Mouse (Mus musculus): Measurements from ENCODE around the gene Fam76a. TPM values are rescaled to one million over a fixed set of nuclear protein-coding genes. Genes with fewer than 3 reads are reported as not detected.

Fam76a gene
- total and polyA plus RNA-seq, 3 experiments, result 10.3 to 11.5 (median 10.8) TPM

DNA sequence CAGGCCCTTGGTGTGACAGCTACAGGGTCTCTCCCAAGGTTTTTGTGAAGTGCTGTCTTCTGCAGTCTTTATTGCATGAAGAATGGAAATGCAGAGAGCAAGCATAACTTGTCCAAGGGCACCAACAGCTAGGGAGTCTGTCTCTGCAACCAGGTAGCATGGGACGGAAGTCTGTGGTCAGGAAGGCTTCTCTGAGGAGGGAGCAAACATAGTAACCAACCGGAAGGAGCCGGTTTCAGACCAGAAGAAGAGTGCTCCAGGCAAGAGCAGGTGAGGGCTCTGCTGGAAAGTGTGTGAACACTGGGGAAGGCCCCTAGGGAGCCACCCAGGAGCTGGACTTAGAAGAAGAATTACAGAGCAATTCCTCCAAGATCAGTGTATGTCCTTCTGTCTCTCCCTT is 49.7 kb upstream of the Fam76a start:
- TF ChIP-seq IRF4 (IDR thresholded peaks at IDR 0.05; ENCODE audit: low read depth, low read length) (0 out of 2 replicates have a peak, but pooled peaks have one; percentile 10), RAD21 (IDR thresholded peaks at IDR 0.05; ENCODE audit: low read depth, low read length) (no peak; the same call in 1 of the 2 replicates), NRF1 (IDR thresholded peaks at IDR 0.05; ENCODE audit: low read depth, low read length) (no peak), MAX (IDR thresholded peaks at IDR 0.05; ENCODE audit: low read length) (no peak; the same call in 1 of the 2 replicates), CTCF (conservative IDR thresholded peaks at IDR 0.05 in 1 of 2, IDR thresholded peaks at IDR 0.05 in 1 of 2; ENCODE audit: low read depth in 2 of 2, low read length in 2 of 2) (no peak), TBP (conservative IDR thresholded peaks at IDR 0.05; ENCODE audit: low read depth, low read length) (no peak), MXI1 (IDR thresholded peaks at IDR 0.05; ENCODE audit: low read depth, low read length) (peak; percentile 37; the same call in 1 of the 2 replicates), CHD2 (IDR thresholded peaks at IDR 0.05; ENCODE audit: low read length) (no peak), BHLHE40 (IDR thresholded peaks at IDR 0.05; ENCODE audit: low read depth, low read length) (peak; percentile 48; the same call in 1 of the 2 replicates), ZMIZ1 (IDR thresholded peaks at IDR 0.05; ENCODE audit: low read depth, low read length) (no peak), CHD1 (IDR thresholded peaks at IDR 0.05; ENCODE audit: low read depth, low read length) (no peak), ELF1 (IDR thresholded peaks at IDR 0.05; ENCODE audit: low read depth, low read length) (peak; percentile 31; the same call in 1 of the 2 replicates), MEF2A (IDR thresholded peaks at IDR 0.05; ENCODE audit: borderline replicate concordance, low read depth, low read length) (peak; percentile 28; the same call in 1 of the 2 replicates), EP300 (IDR thresholded peaks at IDR 0.05; ENCODE audit: low read length) (peak; percentile 60)

DNA sequence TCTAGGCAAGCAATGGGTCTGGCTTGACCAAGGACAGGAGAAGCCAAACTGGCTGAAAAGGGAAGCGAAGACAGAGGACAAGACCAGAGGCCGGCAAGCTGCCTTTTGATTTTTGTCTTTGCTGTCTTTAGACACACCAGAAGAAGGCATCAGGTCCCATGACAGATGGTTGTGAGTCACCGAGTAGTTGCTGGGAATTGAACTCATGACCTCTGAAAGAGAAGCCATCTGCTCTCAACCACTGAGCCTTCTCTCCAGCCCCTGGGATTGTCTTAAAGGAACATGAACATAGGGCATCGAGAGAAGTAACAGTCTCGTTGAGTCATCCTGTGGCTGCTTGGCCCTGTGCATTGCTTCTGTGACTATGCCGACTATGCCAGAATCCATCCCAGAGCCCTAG is 49.2 kb upstream of the Fam76a start:
- in situ Hi-C loops (cut with MboI; ENCODE audit: low pct_ligation_motif_present, low pct_unique_long_range_greater_than_20kb, low sequenced_read_pairs), result no loop called here
- Histone ChIP-seq H3K27me3 (replicated peaks) (no peaks in the 10 kb centered on the region), H3K36me3 (replicated peaks in 1 of 2; ENCODE audit: control insufficient read depth in 1 of 2, insufficient read depth in 1 of 2, low read length in 1 of 2) (no peaks in the 10 kb centered on the region), H3K27ac (ENCODE audit: insufficient read depth, low read depth) (no peak overlapping the region), H3K4me1 (ENCODE audit: control insufficient read depth in 1 of 2, insufficient read depth in 2 of 2) (peaks cover 22 to 58% of the 10 kb centered on the region in 2 experiments), H3K79me2 (replicated peaks; ENCODE audit: control insufficient read depth, extremely low read depth, insufficient read depth, poor library complexity, severe bottlenecking) (no peaks in the 10 kb centered on the region), H3K4me3 (replicated peaks in 1 of 3; ENCODE audit: low read depth in 2 of 3, low read length in 2 of 3, poor library complexity in 1 of 3) (no peak overlapping the region), H3K9me3 (replicated peaks; ENCODE audit: low read length) (no peaks in the 10 kb centered on the region), H3K9ac (ENCODE audit: insufficient read depth, low read depth) (no peak overlapping the region), H3K4me2 (ENCODE audit: insufficient read depth, low read depth, poor library complexity, severe bottlenecking) (no peak overlapping the region)
- dilution Hi-C loops (cut with MboI; ENCODE audit: extremely low pct_ligation_motif_present, extremely low pct_unique_long_range_greater_than_20kb, low sequenced_read_pairs), result no loop called here
- TF ChIP-seq JUND (conservative IDR thresholded peaks at IDR 0.05; ENCODE audit: low read depth, low read length) (no peak), IRF4 (IDR thresholded peaks at IDR 0.05; ENCODE audit: low read depth, low read length) (0 out of 2 replicates have a peak, but pooled peaks have one; percentile 5), JUN (IDR thresholded peaks at IDR 0.05; ENCODE audit: insufficient read depth, low read depth, low read length) (no peak)
- no peak for DNase-seq (ENCODE audit: extremely low read depth)

More for the DNA sequence above, 49.7 kb upstream of the Fam76a start:
- no peak overlapping the region for H3K9ac ChIP-seq (ENCODE audit: insufficient read depth, low read depth)
- DNase-seq (ENCODE audit: extremely low read depth), result peak; percentile 38
- no peaks in the 10 kb centered on the region for H3K9me3 ChIP-seq (replicated peaks; ENCODE audit: low read length)
- no peaks in the 10 kb centered on the region for H3K36me3 ChIP-seq (replicated peaks in 1 of 2; ENCODE audit: control insufficient read depth in 1 of 2, insufficient read depth in 1 of 2, low read length in 1 of 2)
- H3K4me2 ChIP-seq (ENCODE audit: insufficient read depth, low read depth, poor library complexity, severe bottlenecking), result no peak overlapping the region
- no peak overlapping the region for H3K4me3 ChIP-seq (replicated peaks in 1 of 3; ENCODE audit: low read depth in 2 of 3, low read length in 2 of 3, poor library complexity in 1 of 3)
- no peaks in the 10 kb centered on the region for H3K79me2 ChIP-seq (replicated peaks; ENCODE audit: control insufficient read depth, extremely low read depth, insufficient read depth, poor library complexity, severe bottlenecking)
- dilution Hi-C loops (cut with MboI; ENCODE audit: extremely low pct_ligation_motif_present, extremely low pct_unique_long_range_greater_than_20kb, low sequenced_read_pairs), result no loop called here
- in situ Hi-C loops (cut with MboI; ENCODE audit: low pct_ligation_motif_present, low pct_unique_long_range_greater_than_20kb, low sequenced_read_pairs), result no loop called here
- H3K4me1 ChIP-seq (ENCODE audit: control insufficient read depth in 1 of 2, insufficient read depth in 2 of 2), result peaks cover 25 to 63% of the 10 kb centered on the region in 2 experiments
- no peak overlapping the region for H3K27ac ChIP-seq (ENCODE audit: insufficient read depth, low read depth)
- H3K27me3 ChIP-seq (replicated peaks), result no peaks in the 10 kb centered on the region

Data from CH12.LX (cell line).